Mouse (Mus musculus) neutrophil, adult 5-6 weeks (primary cell): ENCODE measurements around the gene Mark3. TPM values are rescaled to one million over a fixed set of nuclear protein-coding genes. Genes with fewer than 3 reads are reported as not detected.
A peak's percentile ranks its signal among the peaks of the same experiment; 100 is the strongest.

Source experiments
- ATAC-seq: fragments of 151-379, 151-347 bp; 2 replicates; pipeline ENCODE4 v1.8.0; 2017; ENCODE audit warnings: mild to moderate bottlenecking, moderate TSS enrichment; ENCODE audit not compliant: insufficient number of reproducible peaks, poor library complexity, low FRiP score, severe bottlenecking; ENCODE audit errors: extremely low read depth
- total RNA-seq: library from RNA; stranded (forward); fragments of 200-1000 nt; gene quantifications from 2 replicates; pipeline ENCODE4 v1.2.3, GENCODE M21; 2017

Mark3 gene
- total RNA-seq, 1 experiment from 2014 or later, result 125 TPM

- ATAC-seq, result no peak
Observed at GRCm38 (mm10) chr12:111669000-111669788, 94.9 kb downstream of the Mark3 start.

- ATAC-seq, result no peak
Observed at GRCm38 (mm10) chr12:111669961-111670360, 95.6 kb downstream of the Mark3 start.

DNA sequence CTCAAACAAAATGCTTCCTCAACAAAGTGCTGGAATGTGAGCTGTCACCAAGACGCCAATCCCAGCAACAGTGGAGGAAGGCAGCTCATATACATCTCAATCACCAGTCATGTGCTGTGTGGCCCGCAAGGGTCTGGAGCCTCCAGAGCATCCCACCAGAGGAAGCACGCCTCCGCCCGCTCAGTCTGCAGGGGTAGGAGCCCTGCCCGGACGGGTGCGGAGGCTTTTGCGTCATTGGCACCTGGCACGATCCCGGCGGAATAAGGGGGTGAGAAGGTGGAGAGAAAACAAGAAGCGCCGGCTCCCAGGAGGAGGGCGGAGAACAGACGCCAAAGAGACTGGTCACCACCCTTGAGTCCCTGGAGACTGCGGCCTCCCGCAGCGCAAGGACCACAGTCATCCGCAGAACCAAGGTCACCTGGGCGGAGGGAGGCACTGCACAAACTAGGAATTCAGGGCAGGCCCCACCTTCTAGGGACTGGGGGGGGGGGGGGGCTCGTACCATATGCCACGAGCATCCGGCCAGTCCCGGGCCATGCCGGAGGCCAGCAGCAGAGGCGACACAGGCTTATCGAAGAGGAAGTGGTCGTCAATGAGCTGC, 96.1 kb downstream of the Mark3 start:
- ATAC-seq, result no peak

DNA sequence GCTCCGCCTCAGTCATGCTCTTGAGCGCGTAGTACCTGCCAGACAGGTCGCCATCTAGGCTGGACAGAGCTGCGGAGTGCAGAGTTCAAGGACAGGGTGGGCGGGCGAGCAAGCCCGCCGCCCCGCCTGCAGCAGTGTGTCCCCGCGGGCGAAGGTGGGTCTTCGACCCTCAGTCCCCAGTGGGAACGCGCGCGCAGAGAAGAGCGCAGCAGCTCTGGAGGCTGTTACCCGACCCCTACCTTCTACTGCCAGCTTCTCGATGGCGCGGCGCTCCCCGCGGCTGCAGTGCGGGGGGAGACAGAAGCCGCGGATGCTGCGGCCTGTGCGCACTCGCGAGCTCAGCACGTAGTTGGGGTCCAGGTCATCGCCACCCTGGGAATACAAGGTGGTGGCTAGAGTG, 96.7 kb downstream of the Mark3 start:
- no peak for ATAC-seq

DNA sequence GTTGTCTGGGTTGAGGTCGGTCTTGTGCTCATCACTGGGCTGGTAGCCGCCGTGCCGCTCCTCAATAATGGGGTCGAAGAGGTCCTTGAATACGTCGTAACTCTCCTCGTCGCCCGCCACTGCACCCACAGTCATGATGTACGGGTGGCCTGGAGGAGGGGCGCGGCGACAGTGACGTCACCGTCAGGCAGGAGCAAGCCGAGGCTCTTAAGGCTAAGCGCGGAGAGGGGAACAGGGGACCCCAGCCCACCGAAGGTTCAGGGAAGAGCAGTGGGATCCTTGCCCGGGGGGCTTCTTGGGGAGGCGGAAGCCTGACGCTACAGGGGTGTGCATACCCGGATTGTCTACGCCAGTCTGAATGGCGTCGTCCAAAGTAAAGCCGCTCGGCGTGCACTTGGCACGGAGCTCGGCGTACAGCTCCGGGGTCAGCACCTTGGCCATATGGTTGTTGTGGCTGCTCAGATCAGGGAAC, 97.1 kb downstream of the Mark3 start:
- peak; percentile 21; the same call in 1 of the 2 replicates for ATAC-seq

DNA sequence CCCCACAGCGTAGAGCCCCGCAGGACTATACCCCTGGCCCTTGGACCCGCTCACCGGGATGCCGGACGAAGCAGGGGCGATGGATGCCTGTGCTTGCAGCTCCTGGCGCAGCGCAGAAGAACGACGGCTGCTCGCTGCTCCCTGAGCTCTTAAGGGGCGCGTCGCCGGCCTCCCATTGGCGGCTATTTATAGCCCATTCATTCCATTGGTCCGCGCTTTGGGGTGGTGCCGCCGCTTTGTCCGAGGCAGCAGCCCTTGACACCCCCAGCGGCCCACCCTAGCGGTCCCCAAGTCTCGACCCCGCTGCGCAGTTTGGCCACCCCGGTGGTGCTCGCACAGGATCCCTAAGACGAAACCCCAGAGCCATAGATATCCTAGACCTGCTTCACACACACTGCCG, 97.9 kb downstream of the Mark3 start, which contains the start of gene Ckb:
Gene Ckb (minus strand): TSS at position 163 of the 400 bp plus-strand sequence.
- no peak for ATAC-seq

DNA sequence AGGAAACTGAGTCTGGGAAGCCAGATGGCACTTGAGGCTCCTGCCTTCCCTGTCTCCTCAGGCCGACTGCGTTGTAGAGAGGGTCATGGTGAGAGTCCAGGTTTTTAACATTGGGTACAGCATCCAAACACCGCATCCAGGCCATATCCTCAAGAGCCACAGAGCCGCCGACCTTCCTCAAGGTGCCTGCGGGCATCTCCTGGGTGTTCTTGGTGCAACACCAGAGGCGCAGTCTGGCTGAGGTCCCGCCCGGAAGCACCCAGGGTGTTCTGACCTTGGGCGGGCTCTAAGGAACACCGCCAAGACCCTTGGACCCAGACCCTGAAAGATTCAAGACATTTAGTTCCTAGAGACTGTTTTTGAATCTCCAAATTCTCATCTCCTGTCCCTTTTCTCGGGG, 98.3 kb downstream of the Mark3 start:
- no peak for ATAC-seq

- no peak for ATAC-seq
Observed at GRCm38 (mm10) chr12:111674850-111675486, 100.6 kb downstream of the Mark3 start.

- ATAC-seq, result no peak
Observed at GRCm38 (mm10) chr12:111675797-111676580, 101.7 kb downstream of the Mark3 start.

- ATAC-seq, result no peak
Observed at GRCm38 (mm10) chr12:111677421-111677820, 103.1 kb downstream of the Mark3 start.

DNA sequence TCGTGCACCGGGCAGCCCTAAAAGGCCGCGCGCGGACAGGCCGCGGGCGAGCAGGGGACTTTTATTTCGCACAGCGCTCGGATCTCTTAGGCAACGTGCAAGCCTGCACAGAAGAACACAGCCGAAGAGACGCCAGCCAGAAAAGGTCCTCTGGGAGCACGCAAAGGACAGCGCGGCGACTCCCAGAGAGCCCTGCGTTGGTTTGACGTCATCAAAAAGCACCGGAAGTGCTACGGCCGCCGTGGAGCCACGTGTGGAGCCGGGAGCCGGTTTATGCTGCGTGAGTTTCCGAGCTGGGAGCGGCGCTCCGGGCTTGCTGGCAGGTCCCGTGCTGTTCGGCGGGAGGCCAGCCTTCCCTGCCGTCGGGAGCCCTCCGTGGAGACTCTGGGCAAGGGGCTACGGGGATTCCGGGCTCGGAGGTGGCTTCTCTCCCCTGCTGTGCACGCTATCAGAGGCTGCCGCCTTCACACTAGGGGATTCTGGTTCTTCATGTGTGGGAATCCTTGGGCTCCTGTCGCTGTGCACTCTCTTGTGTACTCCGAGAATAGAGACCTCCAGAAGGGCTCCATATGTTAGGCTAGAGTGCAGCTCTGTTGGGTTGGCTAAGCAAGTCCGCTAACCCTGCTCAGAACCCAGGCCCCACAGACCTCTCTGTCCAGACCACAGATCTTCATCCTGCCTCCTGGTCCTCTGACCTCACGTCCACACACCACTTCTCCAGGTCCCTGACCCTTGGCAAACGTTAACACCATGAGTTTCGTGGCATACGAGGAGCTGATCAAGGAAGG, 103.8 kb downstream of the Mark3 start, which contains the start of gene Trmt61a:
Gene Trmt61a (plus strand): TSS at position 224 of the 788 bp plus-strand sequence.
- peak; percentile 79 for ATAC-seq

- ATAC-seq, result no peak
Observed at GRCm38 (mm10) chr12:111678670-111678933, 104.3 kb downstream of the Mark3 start.

DNA sequence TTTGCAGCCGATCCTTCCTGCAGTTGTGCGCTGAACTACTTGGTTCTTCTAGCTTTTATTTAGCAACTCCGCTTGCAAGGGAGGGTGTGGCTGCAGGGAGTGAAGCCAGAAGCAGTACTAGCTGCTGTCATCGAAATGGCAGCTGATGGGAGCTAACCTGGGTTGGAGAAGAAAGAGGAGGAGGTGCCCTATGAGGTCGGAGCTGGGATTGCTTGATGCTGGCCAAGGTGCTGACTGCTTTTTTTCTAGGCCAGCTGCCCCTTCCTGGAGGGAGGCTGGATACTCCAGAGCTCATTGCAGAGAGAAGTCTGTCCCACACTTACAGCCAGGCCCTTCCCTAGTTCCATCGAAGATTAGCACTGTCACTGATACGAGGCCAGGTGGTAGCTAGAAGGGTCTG, 104.7 kb downstream of the Mark3 start:
- ATAC-seq, result no peak

GRCm38 (mm10) chr12:111680661-111681060, 106.3 kb downstream of the Mark3 start:
- ATAC-seq, result no peak

GRCm38 (mm10) chr12:111681305-111681704, 107.0 kb downstream of the Mark3 start:
- no peak for ATAC-seq

- ATAC-seq, result no peak
Observed at GRCm38 (mm10) chr12:111682003-111682402, 107.7 kb downstream of the Mark3 start.

GRCm38 (mm10) chr12:111682806-111683205, 108.5 kb downstream of the Mark3 start:
- ATAC-seq, result no peak

GRCm38 (mm10) chr12:111686390-111686789, 112.1 kb downstream of the Mark3 start:
- ATAC-seq, result no peak
